Mouse (Mus musculus) intestine, embryonic 16.5 days (tissue): ENCODE data around the gene Tmem270. TPM values are rescaled to one million over a fixed set of nuclear protein-coding genes. Genes with fewer than 3 reads are reported as not detected.
A peak's percentile ranks its signal among the peaks of the same experiment; 100 is the strongest.

Source experiments
- ATAC-seq: fragments of 200-750 bp; cut with Nextera tagmentation; 2 replicates; pipeline ENCODE4 v1.8.0; 2017; ENCODE audit warnings: moderate TSS enrichment, moderate library complexity
- H3K27ac ChIP-seq: fragments of 300-500 bp; sonication (generic); 2 replicates; pipeline ENCODE4 v1.5.1; 2014; ENCODE audit warnings: mild to moderate bottlenecking, low read length
- H3K27me3 ChIP-seq: fragments of 300-500 bp; sonication (generic); replicated peaks from 2 replicates; pipeline ENCODE4 v1.6.1; 2014; ENCODE audit warnings: low read length, control low read depth, mixed read lengths; ENCODE audit not compliant: control insufficient read depth, insufficient read depth
- H3K36me3 ChIP-seq: fragments of 300-500 bp; sonication (generic); 2 replicates; pipeline ENCODE4 v1.6.1; 2014; ENCODE audit warnings: low read length, control low read depth; ENCODE audit not compliant: control insufficient read depth, insufficient read depth
- H3K4me1 ChIP-seq: fragments of 300-500 bp; sonication (generic); 2 replicates; pipeline ENCODE4 v1.6.1; 2014; ENCODE audit warnings: low read length, control low read depth, mixed read lengths; ENCODE audit not compliant: control insufficient read depth, insufficient read depth
- H3K4me2 ChIP-seq: fragments of 300-500 bp; sonication (generic); 2 replicates; pipeline ENCODE4 v1.6.1; 2014; ENCODE audit warnings: low read depth, low read length, control low read depth
- H3K4me3 ChIP-seq: fragments of 300-500 bp; sonication (generic); 2 replicates; pipeline ENCODE4 v1.5.1; 2014; ENCODE audit warnings: mild to moderate bottlenecking, low read length
- H3K9ac ChIP-seq: fragments of 300-500 bp; sonication (generic); 2 replicates; pipeline ENCODE4 v1.6.1; 2014; ENCODE audit warnings: low read depth, low read length
- H3K9me3 ChIP-seq: fragments of 300-500 bp; sonication (generic); 2 replicates; pipeline ENCODE4 v1.6.1; 2016; ENCODE audit warnings: low read length, control low read depth; ENCODE audit not compliant: control insufficient read depth
- WGBS: fragments of 180-500 bp; shearing (Covaris S2); extraction: QIAGEN DNeasy Blood & Tissue Kit; methylation state at CpG from one replicate; pipeline ENCODE4 v1.1.7; 2014; 5-methylcytosine and 5-hydroxymethylcytosine counted together
- polyA plus RNA-seq: library from polyadenylated mRNA; unstranded; fragments of >200 nt; fragmentation: Nextera tagmentation; extraction: Ambion mirVana; gene quantifications from 2 replicates; pipeline ENCODE4 v1.2.1, GENCODE M21; 2015

Gene Tmem270
- polyA plus RNA-seq, 1 experiment from 2014 or later, result not detected

DNA sequence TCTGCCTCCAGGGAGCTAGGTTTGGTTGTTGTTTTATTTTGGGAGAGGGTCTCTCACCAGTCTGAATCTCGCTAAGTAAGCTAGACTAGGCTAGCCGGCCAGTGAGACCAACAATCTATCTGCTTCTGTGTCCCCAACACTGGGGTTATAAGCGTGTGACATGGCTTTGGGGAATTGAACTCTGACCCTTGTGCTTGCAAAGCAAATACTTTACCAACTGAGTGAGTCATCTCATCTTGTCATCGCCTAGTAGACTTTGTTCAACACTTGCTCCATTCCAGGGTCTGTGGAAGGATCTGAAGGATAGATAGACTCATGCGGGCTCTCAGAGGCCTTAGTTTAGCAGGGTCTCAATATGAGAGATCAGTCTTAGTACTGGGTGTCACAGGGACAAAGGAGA lies 47.3 kb downstream of the Tmem270 start:
- 74% methylated on average over 5 of the region's 5 CpGs for WGBS
- Histone ChIP-seq H3K4me1 (no peaks in the 10 kb centered on the region), H3K4me3 (no peak overlapping the region), H3K9me3 (no peaks in the 10 kb centered on the region), H3K36me3 (no peaks in the 10 kb centered on the region), H3K4me2 (no peak overlapping the region), H3K9ac (no peak overlapping the region), H3K27me3 (no peaks in the 10 kb centered on the region), H3K27ac (no peak overlapping the region)
- ATAC-seq, result peak; percentile 59; the same call in 1 of the 2 replicates

- no peak overlapping the region for H3K4me3 ChIP-seq
- no peaks in the 10 kb centered on the region for H3K4me1 ChIP-seq
- no peak overlapping the region for H3K4me2 ChIP-seq
- H3K27ac ChIP-seq, result no peak overlapping the region
- no peaks in the 10 kb centered on the region for H3K36me3 ChIP-seq
- no peak overlapping the region for H3K9ac ChIP-seq
- no peak for ATAC-seq
- H3K9me3 ChIP-seq, result no peaks in the 10 kb centered on the region
- 78% methylated on average over 10 of the region's 10 CpGs for WGBS
- no peaks in the 10 kb centered on the region for H3K27me3 ChIP-seq
Measured at GRCm38 (mm10) chr5:134858378-134858777, 48.2 kb downstream of the Tmem270 start.

DNA sequence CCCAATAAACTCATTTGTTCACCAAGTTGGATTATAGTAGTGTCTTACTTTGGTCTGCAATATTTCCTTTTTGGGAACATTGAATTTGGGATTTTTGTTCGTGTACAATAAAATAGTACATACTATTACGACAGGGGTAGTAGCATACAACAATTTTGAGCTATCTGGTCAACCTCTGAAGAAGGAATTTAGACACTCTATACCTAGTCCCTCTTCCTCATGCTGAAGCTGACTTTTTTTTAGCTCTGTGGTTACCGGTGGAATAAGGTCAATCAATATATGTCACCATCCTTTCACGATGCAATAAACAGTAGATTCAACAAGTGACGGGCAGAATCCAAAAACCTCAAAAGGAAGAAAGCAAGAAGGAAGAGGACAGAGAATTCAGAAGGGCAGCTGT lies 53.7 kb downstream of the Tmem270 start:
- no peaks in the 10 kb centered on the region for H3K4me1 ChIP-seq
- H3K36me3 ChIP-seq, result no peaks in the 10 kb centered on the region
- no peaks in the 10 kb centered on the region for H3K27me3 ChIP-seq
- H3K27ac ChIP-seq, result no peak overlapping the region
- no peak overlapping the region for H3K4me3 ChIP-seq
- WGBS, result 83% methylated on average over 5 of the region's 5 CpGs
- H3K9me3 ChIP-seq, result no peaks in the 10 kb centered on the region
- H3K9ac ChIP-seq, result no peak overlapping the region
- no peak overlapping the region for H3K4me2 ChIP-seq
- no peak for ATAC-seq

Other genes starting within 250 kb of the Tmem270 start
- gene Limk1, start 218.1 kb downstream of the Tmem270 start, polyA plus RNA-seq, result 3.4 and 3.8 TPM in 2 replicates
- 50.5 and 65.8 TPM in 2 replicates for gene Eln, start 159.4 kb downstream of the Tmem270 start, polyA plus RNA-seq
- 2.1 and 6.4 TPM in 2 replicates for gene Cldn13, start 8.8 kb upstream of the Tmem270 start, polyA plus RNA-seq
- 27.2 TPM in 2 replicates for gene Mettl27, start 25.6 kb upstream of the Tmem270 start, polyA plus RNA-seq
- gene Cldn4, start 40.2 kb upstream of the Tmem270 start, polyA plus RNA-seq, result 48.7 and 54.2 TPM in 2 replicates
- 187 and 217 TPM in 2 replicates for gene Cldn3, start 79.5 kb upstream of the Tmem270 start, polyA plus RNA-seq
- gene Abhd11, start 102.4 kb upstream of the Tmem270 start, polyA plus RNA-seq, result 102 and 106 TPM in 2 replicates
- gene Stx1a, start 116.7 kb upstream of the Tmem270 start, polyA plus RNA-seq, result 11.9 and 13.4 TPM in 2 replicates
- gene Dnajc30, start 157.5 kb upstream of the Tmem270 start, polyA plus RNA-seq, result 33.9 and 39.2 TPM in 2 replicates
- 84.6 and 109 TPM in 2 replicates for gene Bud23, start 158.2 kb upstream of the Tmem270 start, polyA plus RNA-seq
- gene Vps37d, start 171.5 kb upstream of the Tmem270 start, polyA plus RNA-seq, result 2.9 TPM in 2 replicates
- 8.2 and 9.5 TPM in 2 replicates for gene Mlxipl, start 183.2 kb upstream of the Tmem270 start, polyA plus RNA-seq
- gene Tbl2, start 242.9 kb upstream of the Tmem270 start, polyA plus RNA-seq, result 26.1 and 27.4 TPM in 2 replicates